Mouse (Mus musculus): ENCODE results near the gene Rgs11.

Gene Rgs11

GRCm38 (mm10) chr17:26232863-26233262 lies 30.1 kb downstream of the Rgs11 start:
- DNase-seq = peak; percentile 22 to 27

- no peak for DNase-seq
Observed at GRCm38 (mm10) chr17:26234386-26234785, 31.6 kb downstream of the Rgs11 start.

- DNase-seq = no peak
Observed at GRCm38 (mm10) chr17:26235077-26235815, 32.5 kb downstream of the Rgs11 start.

- no peak for DNase-seq
Observed at GRCm38 (mm10) chr17:26237667-26238066, 34.9 kb downstream of the Rgs11 start.

GRCm38 (mm10) chr17:26239551-26239950 lies 36.8 kb downstream of the Rgs11 start:
- no peak for DNase-seq

GRCm38 (mm10) chr17:26240120-26240790 lies 37.5 kb downstream of the Rgs11 start:
- no peak for DNase-seq

GRCm38 (mm10) chr17:26240990-26241389 lies 38.2 kb downstream of the Rgs11 start:
- DNase-seq = no peak

- peak; percentile 64 to 68 for DNase-seq
Observed at GRCm38 (mm10) chr17:26243471-26244100, 40.8 kb downstream of the Rgs11 start.

GRCm38 (mm10) chr17:26244101-26244841 lies 41.5 kb downstream of the Rgs11 start, which contains the start of gene Fam234a:
TSS of gene Fam234a (minus strand) at chr17:26244242.
- peak; percentile 86 to 90 for DNase-seq

GRCm38 (mm10) chr17:26251886-26252538 lies 49.3 kb downstream of the Rgs11 start:
- DNase-seq = no peak

GRCm38 (mm10) chr17:26252539-26253251 lies 49.9 kb downstream of the Rgs11 start, which contains the start of gene Luc7l:
TSS of gene Luc7l (plus strand) at chr17:26252896.
- DNase-seq = peak; percentile 90 to 91

GRCm38 (mm10) chr17:26253399-26253798 lies 50.6 kb downstream of the Rgs11 start:
- DNase-seq = no peak

- DNase-seq = no peak
Observed at GRCm38 (mm10) chr17:26255313-26255712, 52.6 kb downstream of the Rgs11 start.
